In genomic region chr9:37762541-37762940, GRCm38 (mm10) we compare ENCODE assay signal across 13 mouse cellular contexts. TPM values are rescaled to one million over a fixed set of nuclear protein-coding genes. Genes with fewer than 3 reads are reported as not detected.
DNase-seq lines count a peak whose midpoint lies in the region.
"Had no signal": no experiment of that assay in that cellular context is flagged by ENCODE, and none has a peak within 500 bp of the region (broad histone marks: within the 10 kb centered on the region; RNA-seq: fewer than 3 reads in every experiment).

No protein-coding gene starts in this region.

- DNase-seq in adrenal gland, adult (ENCODE audit: inconsistent age in 2 of 2, low spot score in 1 of 2): peak; percentile 48 to 77
- DNase-seq in adrenal gland, postnatal 4 days (ENCODE audit: low spot score in 2 of 2): no peak
- DNase-seq in left cerebral cortex, postnatal 4 days: peak; percentile 26
- DNase-seq in left cerebral cortex, adult 9 months (ENCODE audit: low spot score in 2 of 2): no peak
- DNase-seq in A20 (ENCODE audit: low read depth, low spot score): peak; percentile 2
- peak; percentile 52 for DNase-seq in adrenal gland, postnatal 10 days
- DNase-seq in natural killer cell, adult 2 months (ENCODE audit: low spot score in 2 of 2): no peak
- DNase-seq in thymus, postnatal 14 days: no peak
- DNase-seq: cerebellum, adult 11 months; heart, postnatal 10 days; liver, embryonic 13.5 days had no signal

- intact Hi-C loops in left cerebral cortex, postnatal 4 days (cut with DNase I): no loop called here

RNA-seq across cellular contexts. Expression of gene Olfr875, which starts 9.1 kb away (rescaled TPM):
- total RNA-seq in adrenal gland, postnatal 4 days (2021): not detected
- total RNA-seq in left cerebral cortex, postnatal 4 days (2021): not detected
- not detected for total RNA-seq in adrenal gland, postnatal 10 days (2021)
- total RNA-seq: gastrocnemius, postnatal 4 days; heart, postnatal 10 days; layer of hippocampus, postnatal 10 days had no signal

RNA-seq across cellular contexts. Expression of gene Olfr874, which starts 17.6 kb away (rescaled TPM):
- total RNA-seq in adrenal gland, postnatal 4 days (2021): not detected
- not detected for total RNA-seq in left cerebral cortex, postnatal 4 days (2021)
- not detected for total RNA-seq in adrenal gland, postnatal 10 days (2021)
- total RNA-seq: gastrocnemius, postnatal 4 days; heart, postnatal 10 days; layer of hippocampus, postnatal 10 days had no signal

RNA-seq across cellular contexts. Expression of gene Olfr876, which starts 40.3 kb away (rescaled TPM):
- not detected for total RNA-seq in adrenal gland, postnatal 4 days (2021)
- total RNA-seq in left cerebral cortex, postnatal 4 days (2021): not detected
- total RNA-seq in adrenal gland, postnatal 10 days (2021): not detected
- total RNA-seq: gastrocnemius, postnatal 4 days; heart, postnatal 10 days; layer of hippocampus, postnatal 10 days had no signal

RNA-seq across cellular contexts. Expression of gene Olfr160, which starts 46.5 kb away (rescaled TPM):
- not detected for total RNA-seq in adrenal gland, postnatal 4 days (2021)
- not detected for total RNA-seq in left cerebral cortex, postnatal 4 days (2021)
- total RNA-seq in adrenal gland, postnatal 10 days (2021): not detected
- total RNA-seq: gastrocnemius, postnatal 4 days; heart, postnatal 10 days; layer of hippocampus, postnatal 10 days had no signal

Comparison
In these comparisons a context has a peak if more than half of its experiments do, and no peak if none do; other contexts are left out.
1. DNase-seq: peak in adrenal gland, adult (2 of 2), left cerebral cortex, postnatal 4 days (single experiment), A20 (single experiment) and adrenal gland, postnatal 10 days (single experiment); none in adrenal gland, postnatal 4 days (0 of 2), left cerebral cortex, adult 9 months (0 of 2), natural killer cell, adult 2 months (0 of 2) and thymus, postnatal 14 days (single experiment).